Mouse (Mus musculus): ENCODE measurements around the gene Gphb5.

DNA sequence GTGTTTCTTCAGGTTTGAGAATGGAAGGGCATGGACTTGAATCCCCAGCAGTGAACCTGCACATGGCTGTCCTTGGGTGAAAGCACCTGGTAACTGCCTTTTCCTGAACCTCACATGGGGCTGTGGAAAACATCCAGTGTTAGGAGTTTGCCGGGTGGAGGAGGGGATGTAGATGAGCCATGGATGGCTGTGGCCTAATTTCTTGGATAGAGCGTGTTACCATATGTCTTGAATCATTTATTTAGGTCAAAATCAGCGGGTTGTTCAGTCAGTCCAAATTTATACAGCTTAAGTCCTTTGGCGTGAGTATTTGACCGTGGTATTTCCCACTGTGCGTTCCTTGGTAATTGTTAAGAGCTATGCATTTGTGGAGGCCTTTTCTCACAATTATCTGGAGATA, 40.5 kb downstream of the Gphb5 start:
- TF ChIP-seq CTCF (IDR thresholded peaks at IDR 0.05; ENCODE audit: low read depth) (no peak), EP300 (IDR thresholded peaks at IDR 0.05; ENCODE audit: low read depth) (no peak)
